Mouse (Mus musculus) testis, adult 2 months (tissue): ENCODE results near the gene Slc30a3. TPM values are rescaled to one million over a fixed set of nuclear protein-coding genes. Genes with fewer than 3 reads are reported as not detected.

ENCODE experiments used
- H3K27ac ChIP-seq: fragments of 200-500 bp; 2 replicates; pipeline ENCODE4 v1.5.1; 2012; ENCODE audit warnings: low read depth, low read length; ENCODE audit not compliant: control insufficient read depth, insufficient read depth
- H3K27me3 ChIP-seq: fragments of 200-500 bp; 2 replicates; pipeline ENCODE4 v1.6.1; 2012; ENCODE audit warnings: mild to moderate bottlenecking, low read length, moderate library complexity; ENCODE audit not compliant: control insufficient read depth, insufficient read depth
- H3K36me3 ChIP-seq: fragments of 200-500 bp; 2 replicates; pipeline ENCODE4 v1.6.1; 2012; ENCODE audit warnings: mild to moderate bottlenecking, low read length; ENCODE audit not compliant: control insufficient read depth, insufficient read depth
- H3K4me1 ChIP-seq: fragments of 200-500 bp; 2 replicates; pipeline ENCODE4 v1.6.1; 2012; ENCODE audit warnings: low read length; ENCODE audit not compliant: control insufficient read depth, insufficient read depth
- H3K4me3 ChIP-seq: fragments of 200-500 bp; 2 replicates; pipeline ENCODE4 v1.5.1; 2012; ENCODE audit warnings: low read depth, mild to moderate bottlenecking, low read length, moderate library complexity, mixed read lengths; ENCODE audit not compliant: control insufficient read depth
- CTCF ChIP-seq: fragments of 200-500 bp; IDR thresholded peaks from 2 replicates; pipeline ENCODE4 v1.5.1; 2012; ENCODE audit warnings: low read depth, mild to moderate bottlenecking, inconsistent platforms, low read length, moderate library complexity; ENCODE audit not compliant: control insufficient read depth, insufficient read depth, insufficient replicate concordance
- POLR2A ChIP-seq: fragments of 200-500 bp; IDR thresholded peaks from 2 replicates; pipeline ENCODE4 v1.6.1; 2012; ENCODE audit warnings: low read depth, mild to moderate bottlenecking, inconsistent platforms, low read length, moderate library complexity; ENCODE audit not compliant: control insufficient read depth
- polyA plus RNA-seq: library from polyadenylated mRNA; depleted of rRNA; stranded (reverse); fragments of >200 nt; gene quantifications from 2 replicates; pipeline ENCODE4 v1.2.3, GENCODE M21; 2012; rRNA removed

Slc30a3 gene
- 311 and 315 TPM in 2 replicates for polyA plus RNA-seq

- Histone ChIP-seq H3K27me3 (no peaks in the 10 kb centered on the region), H3K4me3 (peak within 1 kb of the TSS; percentile 93), H3K36me3 (no peaks in the 10 kb centered on the region), H3K4me1 (peaks cover 4% of the 10 kb centered on the region), H3K27ac (peak within 1 kb of the TSS; percentile 89)
- peak; percentile 66 for TF ChIP-seq POLR2A
- TF ChIP-seq CTCF, result no peak
Measured at GRCm38 (mm10) chr5:31108000-31108490, at the start of gene Slc30a3. Gene Slc30a3 (minus strand): TSS chr5:31108237.

DNA sequence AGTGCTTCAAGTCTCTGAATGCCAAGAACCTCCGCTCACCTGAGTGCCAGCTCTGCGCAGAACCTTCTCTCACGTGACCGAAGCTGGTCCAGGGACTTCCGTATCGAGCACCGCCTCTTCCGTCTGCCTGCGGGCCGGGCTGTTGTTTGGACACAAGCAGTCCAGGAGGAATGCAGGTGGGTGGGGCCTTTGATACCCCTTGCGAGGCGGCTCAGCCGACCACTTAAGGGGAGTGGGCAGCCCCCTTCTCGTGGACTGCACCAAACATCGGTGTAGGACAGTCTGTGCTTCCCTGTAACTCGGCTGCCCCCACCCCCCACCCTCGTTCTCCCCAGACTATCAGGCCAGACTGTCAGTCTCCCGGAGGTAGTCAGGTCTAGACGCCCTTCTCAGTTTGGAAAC lies 46.1 kb upstream of the Slc30a3 start, which contains the start of gene Mpv17:
Gene Mpv17 (minus strand): TSS at position 100 of the 402 bp plus-strand sequence.
- no peak for TF ChIP-seq CTCF
- TF ChIP-seq POLR2A, result peak; percentile 84
- H3K4me3 ChIP-seq, result peak within 1 kb of the TSS; percentile 81
- peaks cover 5% of the 10 kb centered on the region for H3K4me1 ChIP-seq
- peaks cover 1% of the 10 kb centered on the region for H3K36me3 ChIP-seq
- peak within 1 kb of the TSS; percentile 54 for H3K27ac ChIP-seq
- no peaks in the 10 kb centered on the region for H3K27me3 ChIP-seq

- peaks cover 5% of the 10 kb centered on the region for H3K4me1 ChIP-seq
- no peak for TF ChIP-seq CTCF
- TF ChIP-seq POLR2A, result no peak
- peak overlapping the region; percentile 81 for H3K4me3 ChIP-seq
- H3K27me3 ChIP-seq, result no peaks in the 10 kb centered on the region
- H3K27ac ChIP-seq, result no peak overlapping the region
- H3K36me3 ChIP-seq, result peaks cover 1% of the 10 kb centered on the region
Measured at GRCm38 (mm10) chr5:31153516-31154151, 45.6 kb upstream of the Slc30a3 start.

DNA sequence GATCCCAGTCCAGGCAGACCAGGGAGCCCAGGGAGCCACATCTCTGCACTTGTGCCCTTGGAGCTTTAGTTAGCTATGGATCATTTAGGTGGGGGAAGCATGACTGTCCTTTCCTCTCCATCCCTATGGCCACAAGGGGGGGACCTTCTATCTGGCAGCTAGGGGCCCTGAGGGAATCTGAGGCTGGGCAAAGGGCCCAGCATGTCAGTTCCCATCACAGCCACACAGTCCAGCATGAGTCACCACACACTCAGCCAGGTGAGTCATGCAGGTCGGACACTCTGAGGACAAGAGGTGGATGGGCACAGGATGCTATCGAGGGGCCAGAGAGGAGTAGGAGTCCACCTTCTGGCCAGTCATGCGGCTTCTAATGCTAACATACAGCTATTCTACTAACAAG lies 43.7 kb upstream of the Slc30a3 start:
- Histone ChIP-seq H3K27me3 (no peaks in the 10 kb centered on the region), H3K27ac (no peak overlapping the region), H3K36me3 (no peaks in the 10 kb centered on the region), H3K4me1 (peaks cover 5% of the 10 kb centered on the region), H3K4me3 (no peak overlapping the region)
- no peak for TF ChIP-seq POLR2A
- TF ChIP-seq CTCF, result no peak

DNA sequence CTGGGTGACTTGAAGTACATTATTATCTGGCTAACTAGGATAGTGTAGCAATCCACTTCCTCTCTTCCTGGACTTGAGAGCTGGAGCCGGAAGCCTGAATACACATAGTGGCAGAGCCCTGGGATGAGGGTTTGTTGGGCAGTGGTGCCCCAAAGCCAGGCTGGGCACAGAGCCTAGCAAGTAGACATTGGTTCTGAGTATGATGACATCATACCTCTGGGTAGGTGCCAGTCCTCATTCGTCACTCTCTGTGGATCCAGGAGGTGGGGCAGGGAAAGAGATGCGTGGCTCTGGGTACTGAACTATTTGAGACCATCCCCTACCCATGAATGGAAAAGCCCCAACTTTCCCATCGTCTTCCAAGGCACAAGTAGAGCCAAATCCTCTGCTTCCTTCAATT lies 41.7 kb upstream of the Slc30a3 start:
- no peak overlapping the region for H3K27ac ChIP-seq
- no peaks in the 10 kb centered on the region for H3K27me3 ChIP-seq
- peaks cover 5% of the 10 kb centered on the region for H3K4me1 ChIP-seq
- no peaks in the 10 kb centered on the region for H3K36me3 ChIP-seq
- H3K4me3 ChIP-seq, result no peak overlapping the region
- TF ChIP-seq CTCF, result no peak
- no peak for TF ChIP-seq POLR2A

DNA sequence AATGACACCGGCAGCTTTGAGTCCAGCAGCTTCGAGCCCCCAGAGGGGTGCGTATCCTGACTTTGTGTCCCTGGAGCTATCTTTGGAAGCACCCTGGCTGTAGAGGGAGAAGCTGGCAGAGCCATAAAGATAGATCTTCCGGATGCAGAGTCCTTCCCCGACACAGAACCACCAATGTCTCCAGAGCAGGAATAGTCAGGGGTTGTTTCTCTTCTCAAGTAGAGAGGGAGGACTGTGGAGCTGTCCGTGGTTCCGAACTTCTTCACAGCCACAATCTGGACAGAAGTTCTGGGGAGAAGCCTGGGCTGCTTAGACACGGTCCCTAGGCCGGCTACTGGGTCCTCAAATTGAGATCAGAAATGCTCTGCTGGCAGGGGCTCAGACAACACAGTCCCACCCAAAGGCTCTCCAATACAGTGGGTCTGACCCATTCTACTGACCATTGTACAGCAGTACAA lies 31.0 kb upstream of the Slc30a3 start:
- peak overlapping the region; percentile 82 for H3K4me3 ChIP-seq
- no peaks in the 10 kb centered on the region; the same call in 1 of the 2 replicates for H3K36me3 ChIP-seq
- no peak overlapping the region for H3K27ac ChIP-seq
- TF ChIP-seq CTCF, result no peak
- TF ChIP-seq POLR2A, result no peak
- H3K27me3 ChIP-seq, result no peaks in the 10 kb centered on the region; the same call in 1 of the 2 replicates
- H3K4me1 ChIP-seq, result peaks cover 23% of the 10 kb centered on the region

DNA sequence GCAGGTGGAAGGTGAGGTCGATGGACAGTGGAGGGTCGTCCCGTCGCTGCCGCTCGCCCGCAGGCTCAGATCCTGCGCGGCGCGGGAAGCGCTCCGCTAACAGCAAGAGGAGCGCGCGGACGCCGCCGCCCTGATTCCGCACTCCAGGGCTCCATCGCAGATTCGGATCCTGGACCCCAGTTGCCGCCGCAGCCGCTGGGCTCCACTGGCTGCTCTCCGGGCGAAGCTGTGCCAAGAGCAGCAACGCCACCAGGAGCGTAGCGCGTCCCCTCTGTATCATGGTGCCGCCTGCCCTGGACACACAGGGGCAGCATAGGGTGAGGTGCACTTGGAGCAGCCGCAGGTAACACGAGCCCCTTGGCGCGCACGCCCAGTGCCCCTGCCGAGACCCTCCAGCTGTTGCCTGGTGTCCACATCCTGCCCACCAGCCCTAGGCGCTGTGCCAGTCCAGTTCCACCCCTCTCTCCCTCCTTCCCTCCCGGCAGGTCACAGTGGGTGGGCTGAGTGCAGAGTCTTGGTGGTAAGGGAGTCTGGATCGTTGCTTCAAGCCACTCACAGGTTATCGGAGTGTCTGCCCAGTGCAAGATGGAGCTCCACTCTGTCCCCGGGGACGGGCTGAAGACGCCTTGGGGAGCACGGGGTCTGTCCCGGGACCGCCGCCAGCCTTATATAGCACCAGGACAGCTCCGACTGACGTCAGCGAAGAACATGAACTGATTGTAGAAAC lies 30.4 kb upstream of the Slc30a3 start, which contains the start of gene Ucn:
Gene Ucn (minus strand): TSS at position 589 of the 727 bp plus-strand sequence.
- peaks cover 23% of the 10 kb centered on the region for H3K4me1 ChIP-seq
- no peaks in the 10 kb centered on the region; the same call in 1 of the 2 replicates for H3K27me3 ChIP-seq
- no peaks in the 10 kb centered on the region; the same call in 1 of the 2 replicates for H3K36me3 ChIP-seq
- TF ChIP-seq CTCF (no peak), POLR2A (no peak)
- no peak within 1 kb of the TSS; the same call in 1 of the 2 replicates for H3K27ac ChIP-seq
- H3K4me3 ChIP-seq, result peak within 1 kb of the TSS; percentile 82
